Mouse (Mus musculus) heart, embryonic 10.5 days (tissue): ENCODE results near the gene Ptprg. TPM values are rescaled to one million over a fixed set of nuclear protein-coding genes. Genes with fewer than 3 reads are reported as not detected.

Source experiments
- DNase-seq: peaks from one replicate; pipeline ENCODE4 v3.0.0-alpha.2; 2017; ENCODE audit warnings: low spot score
- H3K27ac ChIP-seq: fragments of 300-500 bp; sonication (generic); 2 replicates; pipeline ENCODE4 v1.5.1; 2016; ENCODE audit warnings: mild to moderate bottlenecking
- H3K27me3 ChIP-seq: fragments of 300-500 bp; sonication (generic); 2 replicates; pipeline ENCODE4 v1.6.1; 2016; ENCODE audit warnings: mild to moderate bottlenecking; ENCODE audit not compliant: poor library complexity, insufficient read depth, severe bottlenecking
- H3K36me3 ChIP-seq: fragments of 300-500 bp; sonication (generic); 2 replicates; pipeline ENCODE4 v1.6.1; 2016; ENCODE audit warnings: mild to moderate bottlenecking, moderate library complexity
- H3K4me1 ChIP-seq: fragments of 300-500 bp; sonication (generic); 2 replicates; pipeline ENCODE4 v1.6.1; 2016; ENCODE audit warnings: mild to moderate bottlenecking
- H3K4me3 ChIP-seq: fragments of 300-500 bp; sonication (generic); 2 replicates; pipeline ENCODE4 v1.5.1; 2016; ENCODE audit warnings: mild to moderate bottlenecking, moderate library complexity
- H3K9me3 ChIP-seq: fragments of 300-500 bp; sonication (generic); 2 replicates; pipeline ENCODE4 v1.6.1; 2016; ENCODE audit warnings: mild to moderate bottlenecking, moderate library complexity
- WGBS: fragments of 180-500 bp; shearing (Covaris S2); methylation state at CpG from one replicate; pipeline ENCODE4 v1.1.7; 2016; 5-methylcytosine and 5-hydroxymethylcytosine counted together
- polyA plus RNA-seq: library from polyadenylated mRNA; unstranded; fragments of >200 nt; fragmentation: Nextera tagmentation; extraction: Ambion mirVana; gene quantifications from 2 replicates; pipeline ENCODE4 v1.2.1, GENCODE M21; 2016

Ptprg gene
- polyA plus RNA-seq, 1 experiment from 2014 or later, result 22.8 TPM

GRCm38 (mm10) chr14:11572395-11572784, 19.1 kb downstream of the Ptprg start:
- Histone ChIP-seq H3K27ac (peak overlapping the region; percentile 42; the same call in 1 of the 2 replicates), H3K36me3 (no peaks in the 10 kb centered on the region), H3K9me3 (no peaks in the 10 kb centered on the region), H3K27me3 (no peaks in the 10 kb centered on the region), H3K4me3 (no peak overlapping the region), H3K4me1 (peaks cover 25% of the 10 kb centered on the region)
- 80% methylated on average over 2 of the region's 2 CpGs for WGBS
- no peak for DNase-seq

GRCm38 (mm10) chr14:11573710-11574109, 20.4 kb downstream of the Ptprg start:
- Histone ChIP-seq H3K36me3 (no peaks in the 10 kb centered on the region), H3K27ac (no peak overlapping the region), H3K4me3 (no peak overlapping the region), H3K9me3 (no peaks in the 10 kb centered on the region), H3K27me3 (no peaks in the 10 kb centered on the region), H3K4me1 (peaks cover 33% of the 10 kb centered on the region)
- 45% methylated on average over 5 of the region's 5 CpGs for WGBS
- no peak for DNase-seq

- 25% methylated on average over 9 of the region's 9 CpGs for WGBS
- Histone ChIP-seq H3K36me3 (0 out of 2 replicates have a peak, but pooled peaks cover 2% of the 10 kb centered on the region), H3K4me1 (peaks cover 26% of the 10 kb centered on the region), H3K4me3 (no peak overlapping the region), H3K27me3 (no peaks in the 10 kb centered on the region), H3K27ac (no peak overlapping the region), H3K9me3 (no peaks in the 10 kb centered on the region)
- DNase-seq, result no peak
These were observed 24.1 kb downstream of the Ptprg start for GRCm38 (mm10) chr14:11577276-11577909.

GRCm38 (mm10) chr14:11577910-11578309, 24.6 kb downstream of the Ptprg start:
- Histone ChIP-seq H3K27ac (no peak overlapping the region), H3K36me3 (0 out of 2 replicates have a peak, but pooled peaks cover 2% of the 10 kb centered on the region), H3K4me3 (no peak overlapping the region), H3K9me3 (no peaks in the 10 kb centered on the region), H3K4me1 (peaks cover 26% of the 10 kb centered on the region), H3K27me3 (no peaks in the 10 kb centered on the region)
- 71% methylated on average over 8 of the region's 8 CpGs for WGBS
- DNase-seq, result no peak

- Histone ChIP-seq H3K4me3 (no peak overlapping the region), H3K9me3 (no peaks in the 10 kb centered on the region), H3K36me3 (0 out of 2 replicates have a peak, but pooled peaks cover 2% of the 10 kb centered on the region), H3K27ac (no peak overlapping the region), H3K27me3 (no peaks in the 10 kb centered on the region), H3K4me1 (peaks cover 20% of the 10 kb centered on the region)
- no peak for DNase-seq
- 56% methylated on average over 6 of the region's 6 CpGs for WGBS
These were observed 25.2 kb downstream of the Ptprg start for GRCm38 (mm10) chr14:11578492-11578967.

GRCm38 (mm10) chr14:11579950-11580349, 26.6 kb downstream of the Ptprg start:
- 88% methylated on average over 1 of the region's 1 CpGs for WGBS
- H3K27ac ChIP-seq, result no peak overlapping the region
- no peaks in the 10 kb centered on the region for H3K27me3 ChIP-seq
- H3K9me3 ChIP-seq, result no peaks in the 10 kb centered on the region
- H3K4me3 ChIP-seq, result no peak overlapping the region
- H3K36me3 ChIP-seq, result 0 out of 2 replicates have a peak, but pooled peaks cover 2% of the 10 kb centered on the region
- peaks cover 21% of the 10 kb centered on the region for H3K4me1 ChIP-seq
- DNase-seq, result no peak

- Histone ChIP-seq H3K27ac (no peak overlapping the region), H3K4me1 (peaks cover 3% of the 10 kb centered on the region; the same call in 1 of the 2 replicates), H3K4me3 (no peak overlapping the region), H3K36me3 (0 out of 2 replicates have a peak, but pooled peaks cover 2% of the 10 kb centered on the region), H3K27me3 (no peaks in the 10 kb centered on the region), H3K9me3 (no peaks in the 10 kb centered on the region)
- DNase-seq, result no peak
- 87% methylated on average over 6 of the region's 6 CpGs for WGBS
These were observed 30.9 kb downstream of the Ptprg start for GRCm38 (mm10) chr14:11584263-11584662.

GRCm38 (mm10) chr14:11584929-11585633, 31.7 kb downstream of the Ptprg start:
- 0 out of 2 replicates have a peak, but pooled peaks cover under 1% of the 10 kb centered on the region for H3K36me3 ChIP-seq
- no peak overlapping the region for H3K4me3 ChIP-seq
- no peak overlapping the region for H3K27ac ChIP-seq
- H3K4me1 ChIP-seq, result peaks cover 9% of the 10 kb centered on the region; the same call in 1 of the 2 replicates
- WGBS, result 65% methylated on average over 5 of the region's 5 CpGs
- H3K27me3 ChIP-seq, result no peaks in the 10 kb centered on the region
- no peak for DNase-seq
- no peaks in the 10 kb centered on the region for H3K9me3 ChIP-seq

- no peak for DNase-seq
- no peaks in the 10 kb centered on the region for H3K27me3 ChIP-seq
- no peaks in the 10 kb centered on the region for H3K36me3 ChIP-seq
- no peaks in the 10 kb centered on the region for H3K9me3 ChIP-seq
- WGBS, result 74% methylated on average over 8 of the region's 8 CpGs
- H3K4me1 ChIP-seq, result peaks cover 19% of the 10 kb centered on the region
- no peak overlapping the region for H3K27ac ChIP-seq
- no peak overlapping the region for H3K4me3 ChIP-seq
These were observed 37.1 kb downstream of the Ptprg start for GRCm38 (mm10) chr14:11590387-11590786.

GRCm38 (mm10) chr14:11592650-11593049, 39.3 kb downstream of the Ptprg start:
- H3K27ac ChIP-seq, result no peak overlapping the region
- H3K9me3 ChIP-seq, result no peaks in the 10 kb centered on the region
- 40% methylated on average over 2 of the region's 2 CpGs for WGBS
- DNase-seq, result no peak
- no peaks in the 10 kb centered on the region for H3K36me3 ChIP-seq
- H3K4me3 ChIP-seq, result no peak overlapping the region
- H3K4me1 ChIP-seq, result peaks cover 19% of the 10 kb centered on the region
- H3K27me3 ChIP-seq, result no peaks in the 10 kb centered on the region

- WGBS, result 87% methylated on average over 5 of the region's 5 CpGs
- H3K4me1 ChIP-seq, result peaks cover 19% of the 10 kb centered on the region
These were observed 41.0 kb downstream of the Ptprg start for GRCm38 (mm10) chr14:11594336-11594735.

GRCm38 (mm10) chr14:11604133-11604865, 51.0 kb downstream of the Ptprg start:
- Histone ChIP-seq H3K4me3 (no peak overlapping the region), H3K9me3 (no peaks in the 10 kb centered on the region), H3K36me3 (no peaks in the 10 kb centered on the region), H3K4me1 (peaks cover 5% of the 10 kb centered on the region; the same call in 1 of the 2 replicates), H3K27ac (no peak overlapping the region), H3K27me3 (no peaks in the 10 kb centered on the region)
- 46% methylated on average over 8 of the region's 8 CpGs for WGBS
- no peak for DNase-seq

More at GRCm38 (mm10) chr14:11594336-11594735, 41.0 kb downstream of the Ptprg start:
- no peak for DNase-seq
- Histone ChIP-seq H3K4me3 (no peak overlapping the region), H3K27ac (no peak overlapping the region), H3K27me3 (no peaks in the 10 kb centered on the region), H3K9me3 (no peaks in the 10 kb centered on the region), H3K36me3 (no peaks in the 10 kb centered on the region)
